Mouse (Mus musculus) heart, adult 2 months (tissue): ENCODE measurements around the gene Pced1a. TPM values are rescaled to one million over a fixed set of nuclear protein-coding genes. Genes with fewer than 3 reads are reported as not detected.
A peak's percentile ranks its signal among the peaks of the same experiment; 100 is the strongest.

Experiments
- DNase-seq, 2 experiments: peaks; one replicate each; pipeline ENCODE4 v3.0.0; 2021
- H3K27ac ChIP-seq: fragments of 200-600 bp; 2 replicates; pipeline ENCODE4 v1.8.1; 2022
- H3K27me3 ChIP-seq: fragments of 200-500 bp; 2 replicates; pipeline ENCODE4 v1.6.1; 2012; ENCODE audit warnings: mild to moderate bottlenecking, low read length, inconsistent platforms, mixed read lengths; ENCODE audit not compliant: control insufficient read depth, insufficient read depth
- H3K36me3 ChIP-seq: fragments of 200-500 bp; 2 replicates; pipeline ENCODE4 v1.6.1; 2012; ENCODE audit warnings: low read length, inconsistent platforms; ENCODE audit not compliant: control insufficient read depth, insufficient read depth
- H3K4me1 ChIP-seq: fragments of 200-500 bp; 2 replicates; pipeline ENCODE4 v1.6.1; 2011; ENCODE audit warnings: low read length; ENCODE audit not compliant: control insufficient read depth, insufficient read depth
- H3K4me3 ChIP-seq: fragments of 200-600 bp; 2 replicates; pipeline ENCODE4 v1.8.1; 2022
- H3K79me2 ChIP-seq: fragments of 200-500 bp; replicated peaks from 2 replicates; pipeline ENCODE4 v1.6.1; 2012; ENCODE audit warnings: mild to moderate bottlenecking, inconsistent platforms, low read length, moderate library complexity, mixed read lengths; ENCODE audit not compliant: control insufficient read depth, insufficient read depth
- H3K9ac ChIP-seq: fragments of 200-500 bp; 2 replicates; pipeline ENCODE4 v1.6.1; 2012; ENCODE audit warnings: low read depth, mild to moderate bottlenecking, control low read depth, inconsistent platforms, low read length, mixed read lengths
- CTCF ChIP-seq: fragments of 200-600 bp; IDR thresholded peaks from 2 replicates; pipeline ENCODE4 v1.8.1; 2022; ENCODE audit warnings: antibody characterized with exemption, mild to moderate bottlenecking, moderate library complexity
- EP300 ChIP-seq: fragments of 200-500 bp; IDR thresholded peaks from 2 replicates; pipeline ENCODE4 v1.6.1; 2011; ENCODE audit warnings: low read depth, low read length, control low read depth; ENCODE audit not compliant: insufficient read depth
- POLR2A ChIP-seq: fragments of 200-500 bp; IDR thresholded peaks from 2 replicates; pipeline ENCODE4 v1.6.1; 2011; ENCODE audit warnings: mild to moderate bottlenecking, low read depth, low read length, control low read depth; ENCODE audit not compliant: insufficient read depth
- WGBS: fragments of 180-500 bp; shearing (Covaris S2); methylation state at CpG from one replicate; pipeline ENCODE4 v1.1.7; 2018; 5-methylcytosine and 5-hydroxymethylcytosine counted together
- intact Hi-C: fragments of 180-260 bp; cut with DNase I; formaldehyde crosslinking; loops from one replicate; pipeline ENCODE4 v1.15.1; 2025
- long read RNA-seq: library from polyadenylated mRNA; stranded (forward); transcript quantifications from one replicate; pipeline ENCODE4 v2.0.0, GENCODE M21; 2021
- polyA plus RNA-seq: library from polyadenylated mRNA; depleted of rRNA; stranded (reverse); fragments of >200 nt; gene quantifications from 2 replicates; pipeline ENCODE4 v1.2.3, GENCODE M21; 2012; rRNA removed
- total RNA-seq, 2 experiments: library from RNA; stranded (reverse); gene quantifications; 2 replicates each; pipeline ENCODE4 v1.2.3; 2021

Pced1a gene
- 1 to 10 TPM; 5.5 TPM for total RNA-seq
- polyA plus RNA-seq = 12.7 and 14.5 TPM in 2 replicates
- long read RNA-seq = 0 reads

- peaks cover 4% of the 10 kb centered on the region for H3K4me1 ChIP-seq
These were observed at the start of gene Pced1a, which contains the start of gene Vps16 for GRCm38 (mm10) chr2:130424126-130424853. TSS of gene Pced1a (minus strand) at chr2:130424701. TSS of gene Vps16 (plus strand) at chr2:130424339.

DNA sequence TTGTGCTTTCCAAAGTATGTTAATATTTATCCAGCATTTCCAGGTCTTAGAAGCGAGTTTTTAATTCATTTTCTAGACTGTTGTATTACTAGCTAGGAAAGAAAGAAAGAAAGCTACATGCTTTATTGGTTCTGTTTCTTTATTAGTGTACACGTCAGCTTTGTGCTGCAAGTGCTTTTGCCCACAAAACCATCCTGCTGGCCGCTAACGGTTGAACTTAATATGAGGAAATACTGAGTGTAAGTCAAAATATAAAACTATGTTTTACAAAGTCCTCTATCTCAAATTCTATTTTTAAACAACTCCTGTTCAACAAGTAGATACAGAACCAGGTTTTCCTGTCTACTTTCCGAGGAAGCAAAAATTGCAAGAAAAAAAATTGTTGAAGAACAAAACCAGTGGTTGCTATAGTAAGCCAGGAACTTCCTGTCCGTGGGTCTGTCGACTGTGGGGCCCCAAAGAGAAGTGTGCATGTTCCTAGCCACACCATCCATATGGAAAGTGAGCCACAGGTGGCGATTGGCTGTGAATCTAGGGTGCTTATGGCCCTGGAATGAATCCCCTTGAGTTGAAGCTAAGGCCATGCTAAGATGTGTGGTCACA, 48.5 kb upstream of the Pced1a start:
- Histone ChIP-seq H3K4me3 (no peak overlapping the region), H3K27me3 (no peaks in the 10 kb centered on the region), H3K9ac (no peak overlapping the region), H3K36me3 (peaks cover 20% of the 10 kb centered on the region; the same call in 1 of the 2 replicates), H3K79me2 (peaks cover 4% of the 10 kb centered on the region), H3K27ac (no peak overlapping the region), H3K4me1 (peaks cover 21% of the 10 kb centered on the region)
- WGBS = 39% methylated on average over 8 of the region's 8 CpGs
- no peak for DNase-seq
- intact Hi-C loops = no loop called here
- TF ChIP-seq EP300 = no peak
- TF ChIP-seq POLR2A = no peak
- TF ChIP-seq CTCF = no peak

More at GRCm38 (mm10) chr2:130424126-130424853, at the start of gene Pced1a, which contains the start of gene Vps16:
- peak within 1 kb of the TSS; percentile 98 for H3K4me3 ChIP-seq
- no peaks in the 10 kb centered on the region for H3K27me3 ChIP-seq
- no peaks in the 10 kb centered on the region for H3K79me2 ChIP-seq
- under 1% methylated on average over 58 of the region's 58 CpGs for WGBS
- DNase-seq = peak; percentile 95 to 96
- intact Hi-C loops = loop anchor here (2.0 to 10.0 kb wide), 4 partner anchors 25 to 242 kb away; partner anchors contain the start of genes Ddrgk1, Itpa and Mrps26
- peak within 1 kb of the TSS; percentile 93 for H3K27ac ChIP-seq
- TF ChIP-seq CTCF (peak; percentile 82), EP300 (peak; percentile 74; the same call in 1 of the 2 replicates), POLR2A (peak; percentile 87)
- H3K36me3 ChIP-seq = no peaks in the 10 kb centered on the region
- peak within 1 kb of the TSS; percentile 74 for H3K9ac ChIP-seq

DNA sequence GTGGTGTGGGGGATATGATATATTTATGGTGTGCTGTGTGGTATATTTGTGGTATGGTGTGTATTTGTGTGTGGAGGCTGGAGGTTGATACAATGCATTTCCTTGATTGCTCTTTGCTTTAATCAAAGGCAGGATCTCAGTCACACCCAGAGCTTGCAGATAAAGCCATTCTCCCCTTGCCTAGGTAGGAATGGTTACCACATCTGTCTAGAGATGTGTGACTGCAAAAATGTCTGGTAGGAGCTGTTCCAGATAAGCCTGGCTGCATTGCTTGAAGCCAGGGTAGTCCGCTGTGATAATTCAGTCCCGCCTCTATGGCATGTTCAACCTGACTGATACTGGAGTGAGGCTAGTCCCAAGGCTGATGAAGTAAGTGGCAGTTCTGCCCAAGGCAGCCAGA, 45.4 kb upstream of the Pced1a start:
- Histone ChIP-seq H3K4me1 (peaks cover 8% of the 10 kb centered on the region), H3K36me3 (peaks cover 4% of the 10 kb centered on the region; the same call in 1 of the 2 replicates), H3K79me2 (peaks cover 5% of the 10 kb centered on the region), H3K27ac (no peak overlapping the region), H3K4me3 (no peak overlapping the region), H3K9ac (no peak overlapping the region), H3K27me3 (no peaks in the 10 kb centered on the region)
- intact Hi-C loops = no loop called here
- DNase-seq = no peak
- TF ChIP-seq POLR2A = no peak
- TF ChIP-seq CTCF = no peak
- 36% methylated on average over 2 of the region's 2 CpGs for WGBS

GRCm38 (mm10) chr2:130469366-130469765, 44.9 kb upstream of the Pced1a start:
- Histone ChIP-seq H3K79me2 (peaks cover 5% of the 10 kb centered on the region), H3K4me3 (no peak overlapping the region), H3K9ac (no peak overlapping the region), H3K27ac (no peak overlapping the region), H3K36me3 (peaks cover 4% of the 10 kb centered on the region; the same call in 1 of the 2 replicates), H3K4me1 (peaks cover 7% of the 10 kb centered on the region), H3K27me3 (no peaks in the 10 kb centered on the region)
- no peak for TF ChIP-seq POLR2A
- no peak for TF ChIP-seq EP300
- TF ChIP-seq CTCF = no peak
- DNase-seq = no peak
- intact Hi-C loops = no loop called here
- WGBS = 47% methylated on average over 4 of the region's 4 CpGs

- Histone ChIP-seq H3K4me3 (no peak overlapping the region), H3K27me3 (no peaks in the 10 kb centered on the region), H3K4me1 (peaks cover 3% of the 10 kb centered on the region), H3K79me2 (peaks cover 13% of the 10 kb centered on the region), H3K9ac (no peak overlapping the region), H3K36me3 (0 out of 2 replicates have a peak, but pooled peaks cover 3% of the 10 kb centered on the region), H3K27ac (no peak overlapping the region)
- WGBS = 87% methylated on average over 1 of the region's 1 CpGs
- TF ChIP-seq EP300 (no peak), POLR2A (no peak), CTCF (no peak)
- intact Hi-C loops = no loop called here
- no peak for DNase-seq
These were observed 41.9 kb upstream of the Pced1a start for GRCm38 (mm10) chr2:130466438-130466837.

- Histone ChIP-seq H3K36me3 (peaks cover 2% of the 10 kb centered on the region), H3K4me3 (no peak overlapping the region), H3K27me3 (no peaks in the 10 kb centered on the region), H3K79me2 (peaks cover 19% of the 10 kb centered on the region), H3K4me1 (peaks cover 5% of the 10 kb centered on the region), H3K9ac (no peak overlapping the region), H3K27ac (no peak overlapping the region)
- 79% methylated on average over 15 of the region's 15 CpGs for WGBS
- DNase-seq = no peak
- no peak for TF ChIP-seq POLR2A
- no peak for TF ChIP-seq CTCF
- TF ChIP-seq EP300 = no peak
- intact Hi-C loops = no loop called here
These were observed 37.0 kb upstream of the Pced1a start for GRCm38 (mm10) chr2:130461287-130462071.
